ENCODE assay signal across 17 mouse cellular contexts in the genomic region with DNA sequence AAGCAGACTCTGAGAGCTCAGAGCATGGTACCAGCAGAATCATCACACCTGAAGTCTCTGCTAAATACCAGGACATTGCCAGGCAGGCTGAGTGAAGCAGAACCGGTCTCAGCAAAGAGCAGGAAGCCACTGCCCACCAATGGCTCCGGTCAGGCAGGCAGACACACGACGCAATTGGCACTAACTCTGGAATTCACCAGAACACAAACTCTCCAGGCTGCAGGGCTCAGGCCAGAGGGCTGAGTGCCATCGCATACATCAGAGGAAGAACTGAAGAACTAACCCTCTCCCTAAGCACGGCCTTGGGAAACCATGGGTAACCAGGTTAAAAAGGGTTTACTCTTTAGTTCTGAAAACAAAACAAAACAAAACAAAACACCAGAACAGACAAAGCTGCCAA.
DNase-seq lines count a peak whose midpoint lies in the region; ATAC-seq and TF ChIP-seq lines count a peak whose summit lies in the region.
"Had no signal": no experiment of that assay in that cellular context is flagged by ENCODE, and none has a peak within 500 bp of the region (broad histone marks: within the 10 kb centered on the region; RNA-seq: fewer than 3 reads in every experiment).

No protein-coding gene starts in this region.

- peaks cover 13% of the 10 kb centered on the region; the same call in 1 of the 2 replicates for H3K36me3 ChIP-seq in heart, postnatal 0 days (replicated peaks; ENCODE audit: control insufficient read depth, insufficient read depth, low read length)
- H3K36me3 ChIP-seq in lung, postnatal 0 days (ENCODE audit: insufficient read depth, low read length) = 0 out of 2 replicates have a peak, but pooled peaks cover 3% of the 10 kb centered on the region
- H3K36me3 ChIP-seq in limb, embryonic 12.5 days = peaks cover 15% of the 10 kb centered on the region; the same call in 1 of the 2 replicates

- H3K9ac ChIP-seq in heart, postnatal 0 days (replicated peaks; ENCODE audit: low read depth, low read length) = no peak overlapping the region
- H3K9ac ChIP-seq in lung, postnatal 0 days (replicated peaks; ENCODE audit: low read depth) = no peak overlapping the region
- H3K9ac ChIP-seq in limb, embryonic 12.5 days (replicated peaks) = no peak overlapping the region
- H3K9ac ChIP-seq: neural tube, embryonic 13.5 days had no signal

- H3K4me3 ChIP-seq in heart, postnatal 0 days (ENCODE audit: low read depth, low read length) = no peak overlapping the region
- no peak overlapping the region for H3K4me3 ChIP-seq in lung, postnatal 0 days (ENCODE audit: low read depth, low read length)
- H3K4me3 ChIP-seq in limb, embryonic 12.5 days (replicated peaks) = no peak overlapping the region
- H3K4me3 ChIP-seq: forebrain, embryonic 10.5 days; hindbrain, embryonic 10.5 days; neural tube, embryonic 13.5 days had no signal

- intact Hi-C loops in heart, postnatal 25 days (cut with DNase I) = no loop called here

- H3K9me3 ChIP-seq in heart, postnatal 0 days (replicated peaks; ENCODE audit: control insufficient read depth, low read length) = no peaks in the 10 kb centered on the region
- H3K9me3 ChIP-seq in lung, postnatal 0 days (ENCODE audit: low read length) = no peaks in the 10 kb centered on the region
- no peaks in the 10 kb centered on the region for H3K9me3 ChIP-seq in limb, embryonic 12.5 days
- H3K9me3 ChIP-seq: forebrain, embryonic 10.5 days; hindbrain, embryonic 10.5 days; neural tube, embryonic 13.5 days had no signal

- H3K27me3 ChIP-seq in heart, postnatal 0 days (ENCODE audit: control insufficient read depth, insufficient read depth, low read length) = no peaks in the 10 kb centered on the region
- H3K27me3 ChIP-seq in lung, postnatal 0 days (replicated peaks; ENCODE audit: insufficient read depth, low read length) = no peaks in the 10 kb centered on the region
- H3K27me3 ChIP-seq in limb, embryonic 12.5 days = no peaks in the 10 kb centered on the region
- H3K27me3 ChIP-seq: neural tube, embryonic 13.5 days had no signal

- no peak for TF ChIP-seq EP300 in heart, postnatal 0 days (IDR thresholded peaks at IDR 0.05; ENCODE audit: low read depth)
- TF ChIP-seq EP300 in lung, postnatal 0 days (IDR thresholded peaks at IDR 0.05) = no peak

- peak; percentile 70 for ATAC-seq in heart, postnatal 0 days (ENCODE audit: insufficient read depth, low read depth)
- peak; percentile 43; the same call in 1 of the 2 replicates for ATAC-seq in lung, postnatal 0 days
- ATAC-seq in limb, embryonic 12.5 days (ENCODE audit: insufficient number of reproducible peaks, insufficient read depth, low FRiP score, low TSS enrichment, low read depth) = no peak
- ATAC-seq: CD4-positive, CD25-positive, alpha-beta regulatory T cell, adult 4 months; midbrain, embryonic 16.5 days had no signal

- H3K4me2 ChIP-seq in heart, postnatal 0 days (ENCODE audit: low read depth, low read length) = no peak overlapping the region
- H3K4me2 ChIP-seq in lung, postnatal 0 days (replicated peaks; ENCODE audit: low read depth, low read length) = no peak overlapping the region
- no peak overlapping the region for H3K4me2 ChIP-seq in limb, embryonic 12.5 days
- H3K4me2 ChIP-seq: neural tube, embryonic 13.5 days had no signal

- peak; percentile 59 for DNase-seq in heart, postnatal 0 days (ENCODE audit: low spot score)
- no peak for DNase-seq in heart, postnatal 25 days (ENCODE audit: low spot score)
- no peak for DNase-seq in lung, postnatal 0 days (ENCODE audit: low spot score)
- no peak for DNase-seq in lung, postnatal 25 days (ENCODE audit: low spot score)
- peak; percentile 62 for DNase-seq in cerebellum, adult 9-11 months
- no peak for DNase-seq in thymus, adult 18-20 months
- DNase-seq in thymus, postnatal 36 days = no peak
- DNase-seq: adrenal gland, postnatal 14 days; kidney, adult 8-10 months; right cerebral cortex, postnatal 25 days had no signal

- peaks cover 40% of the 10 kb centered on the region for H3K4me1 ChIP-seq in heart, postnatal 0 days (ENCODE audit: control insufficient read depth, insufficient read depth)
- H3K4me1 ChIP-seq in lung, postnatal 0 days (ENCODE audit: insufficient read depth, low read depth, low read length) = no peaks in the 10 kb centered on the region
- peaks cover 12% of the 10 kb centered on the region for H3K4me1 ChIP-seq in limb, embryonic 12.5 days (replicated peaks)
- H3K4me1 ChIP-seq: hindbrain, embryonic 10.5 days; neural tube, embryonic 13.5 days had no signal

- no peak for TF ChIP-seq CTCF in heart, postnatal 0 days (IDR thresholded peaks at IDR 0.05; ENCODE audit: low read depth)
- no peak for TF ChIP-seq CTCF in lung, postnatal 0 days (IDR thresholded peaks at IDR 0.05)

- WGBS in heart, postnatal 0 days = 21% methylated on average over 6 of the region's 6 CpGs
- WGBS in lung, postnatal 0 days = 39% methylated on average over 6 of the region's 6 CpGs
- 78% methylated on average over 6 of the region's 6 CpGs for WGBS in limb, embryonic 12.5 days

- H3K27ac ChIP-seq in heart, postnatal 0 days (ENCODE audit: low read depth) = peak overlapping the region; percentile 44
- no peak overlapping the region for H3K27ac ChIP-seq in lung, postnatal 0 days (ENCODE audit: low read length)
- H3K27ac ChIP-seq in limb, embryonic 12.5 days = peak overlapping the region; percentile 50; the same call in 1 of the 2 replicates
- H3K27ac ChIP-seq: forebrain, embryonic 10.5 days; hindbrain, embryonic 10.5 days; macrophage; neural tube, embryonic 13.5 days had no signal

Comparison
In these comparisons a context has a peak if more than half of its experiments do, and no peak if none do; other contexts are left out.
1. DNase-seq: peak in heart, postnatal 0 days (single experiment) and cerebellum, adult 9-11 months (single experiment); none in heart, postnatal 25 days (single experiment), lung, postnatal 0 days (single experiment), lung, postnatal 25 days (single experiment), thymus, adult 18-20 months (0 of 2) and thymus, postnatal 36 days (0 of 2).